Mouse (Mus musculus) limb, embryonic 10.5 days (tissue): Measurements from ENCODE around the gene Ehmt1. TPM values are rescaled to one million over a fixed set of nuclear protein-coding genes. Genes with fewer than 3 reads are reported as not detected.

Experiments
- DNase-seq: peaks from one replicate; pipeline ENCODE4 v3.0.0-alpha.2; 2017; ENCODE audit warnings: low spot score
- H3K27ac ChIP-seq: fragments of 300-500 bp; sonication (generic); 2 replicates; pipeline ENCODE4 v1.5.1; 2016; ENCODE audit warnings: mild to moderate bottlenecking
- H3K27me3 ChIP-seq: fragments of 300-500 bp; sonication (generic); 2 replicates; pipeline ENCODE4 v1.6.1; 2016; ENCODE audit warnings: low read depth, mild to moderate bottlenecking; ENCODE audit not compliant: poor library complexity, severe bottlenecking
- H3K36me3 ChIP-seq: fragments of 300-500 bp; sonication (generic); 2 replicates; pipeline ENCODE4 v1.6.1; 2016; ENCODE audit warnings: mild to moderate bottlenecking, moderate library complexity
- H3K4me1 ChIP-seq: fragments of 300-500 bp; sonication (generic); 2 replicates; pipeline ENCODE4 v1.6.1; 2016
- H3K4me3 ChIP-seq: fragments of 300-500 bp; sonication (generic); 2 replicates; pipeline ENCODE4 v1.5.1; 2016; ENCODE audit warnings: mild to moderate bottlenecking, moderate library complexity
- H3K9me3 ChIP-seq: fragments of 300-500 bp; sonication (generic); replicated peaks from 2 replicates; pipeline ENCODE4 v1.6.1; 2016; ENCODE audit warnings: mild to moderate bottlenecking
- WGBS: fragments of 180-500 bp; shearing (Covaris S2); methylation state at CpG from one replicate; pipeline ENCODE4 v1.1.7; 2016; 5-methylcytosine and 5-hydroxymethylcytosine counted together
- microRNA-seq: library from miRNA; unstranded; fragments of <30 nt; microRNA quantifications from one replicate; pipeline ENCODE4, GENCODE M21; 2017
- polyA plus RNA-seq: library from polyadenylated mRNA; unstranded; fragments of >200 nt; fragmentation: Nextera tagmentation; extraction: Ambion mirVana; gene quantifications from 2 replicates; pipeline ENCODE4 v1.2.1, GENCODE M21; 2016

Ehmt1 gene
- polyA plus RNA-seq, 1 experiment from 2014 or later, result 152 TPM

DNA sequence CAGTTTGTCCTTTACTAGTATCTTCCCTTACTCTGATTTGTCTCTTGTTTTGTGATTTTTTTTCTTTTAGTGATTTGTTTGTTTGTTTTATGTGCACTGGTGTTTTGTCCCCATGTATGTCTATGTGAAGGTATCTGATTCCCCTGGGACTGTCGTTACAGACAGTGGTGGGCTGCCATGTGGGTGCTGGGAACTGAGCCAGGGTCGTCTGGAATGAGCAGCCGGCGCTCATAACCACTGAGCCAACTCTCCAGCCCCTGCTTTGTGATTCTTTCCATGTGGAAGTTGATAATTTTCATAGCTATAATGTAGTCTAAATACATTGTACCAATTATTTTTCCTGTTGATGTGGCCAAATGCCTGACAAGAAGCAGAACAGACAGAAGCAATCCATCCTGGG lies 148.6 kb downstream of the Ehmt1 start:
- Histone ChIP-seq H3K27me3 (0 out of 2 replicates have a peak, but pooled peaks cover under 1% of the 10 kb centered on the region), H3K4me1 (no peaks in the 10 kb centered on the region), H3K4me3 (no peak overlapping the region), H3K27ac (no peak overlapping the region), H3K36me3 (no peaks in the 10 kb centered on the region), H3K9me3 (no peaks in the 10 kb centered on the region)
- no peak for DNase-seq
- WGBS, result 85% methylated on average over 4 of the region's 4 CpGs

DNA sequence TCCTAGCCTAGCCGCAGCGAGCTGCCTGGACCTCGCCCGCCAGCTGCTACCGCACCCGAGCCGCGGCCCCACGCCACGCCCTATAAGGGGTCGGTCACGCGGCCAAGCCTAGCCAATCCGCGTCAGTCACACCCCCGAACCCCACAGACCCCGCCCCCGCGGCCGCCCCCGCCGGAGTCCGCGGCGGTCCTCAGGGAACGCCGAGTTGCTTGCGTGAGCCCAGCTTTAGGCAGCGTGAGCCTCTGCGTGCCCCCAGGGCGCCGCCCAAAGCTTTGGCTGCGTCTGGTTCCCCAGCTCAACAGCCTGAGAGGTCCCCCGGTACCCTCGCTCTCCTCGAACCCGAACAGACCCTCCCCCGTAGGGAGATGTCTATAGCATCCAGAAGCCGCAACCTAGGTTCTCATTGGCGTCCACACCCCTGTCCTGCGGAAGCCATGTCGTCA lies 156.3 kb downstream of the Ehmt1 start, which contains the start of gene Cacna1b:
Gene Cacna1b (minus strand): TSS at position 38 of the 443 bp plus-strand sequence.
- H3K27me3 ChIP-seq, result peaks cover 43% of the 10 kb centered on the region
- H3K4me1 ChIP-seq, result peaks cover 18% of the 10 kb centered on the region
- under 1% methylated on average over 41 of the region's 42 CpGs for WGBS
- no peaks in the 10 kb centered on the region for H3K36me3 ChIP-seq
- H3K4me3 ChIP-seq, result peak within 1 kb of the TSS; percentile 69
- no peaks in the 10 kb centered on the region for H3K9me3 ChIP-seq
- peak; percentile 87 for DNase-seq
- H3K27ac ChIP-seq, result no peak within 1 kb of the TSS

DNA sequence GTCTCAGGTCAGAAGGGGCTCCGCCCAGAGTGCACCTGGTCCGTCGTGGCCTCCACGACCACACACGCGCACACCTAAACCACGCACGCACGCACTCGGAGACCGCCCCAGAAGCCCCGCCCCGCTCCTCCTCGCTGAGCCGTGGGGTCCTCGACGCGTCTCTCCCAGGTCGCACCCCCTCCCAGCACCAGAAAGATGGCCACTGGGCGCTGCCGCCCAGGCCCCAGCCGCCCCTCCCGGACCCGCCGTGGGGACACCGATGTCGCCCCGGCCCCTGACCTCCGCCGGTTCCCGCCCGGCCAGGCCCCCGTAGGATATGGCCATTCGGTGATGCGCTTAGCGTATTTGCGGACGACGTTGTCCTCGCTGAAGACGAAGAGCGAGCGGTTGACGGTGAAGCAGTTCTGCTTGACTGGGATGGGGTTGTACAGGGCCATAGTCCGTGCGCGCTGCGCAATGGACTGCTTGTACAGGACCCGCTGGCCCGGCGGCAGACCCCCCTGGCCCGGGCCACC lies 156.9 kb downstream of the Ehmt1 start:
- Histone ChIP-seq H3K9me3 (no peaks in the 10 kb centered on the region), H3K36me3 (no peaks in the 10 kb centered on the region), H3K27me3 (peaks cover 43% of the 10 kb centered on the region), H3K4me1 (peaks cover 18% of the 10 kb centered on the region), H3K27ac (no peak overlapping the region), H3K4me3 (peak overlapping the region; percentile 69)
- WGBS, result under 1% methylated on average over 52 of the region's 52 CpGs
- peak; percentile 51 for DNase-seq

DNA sequence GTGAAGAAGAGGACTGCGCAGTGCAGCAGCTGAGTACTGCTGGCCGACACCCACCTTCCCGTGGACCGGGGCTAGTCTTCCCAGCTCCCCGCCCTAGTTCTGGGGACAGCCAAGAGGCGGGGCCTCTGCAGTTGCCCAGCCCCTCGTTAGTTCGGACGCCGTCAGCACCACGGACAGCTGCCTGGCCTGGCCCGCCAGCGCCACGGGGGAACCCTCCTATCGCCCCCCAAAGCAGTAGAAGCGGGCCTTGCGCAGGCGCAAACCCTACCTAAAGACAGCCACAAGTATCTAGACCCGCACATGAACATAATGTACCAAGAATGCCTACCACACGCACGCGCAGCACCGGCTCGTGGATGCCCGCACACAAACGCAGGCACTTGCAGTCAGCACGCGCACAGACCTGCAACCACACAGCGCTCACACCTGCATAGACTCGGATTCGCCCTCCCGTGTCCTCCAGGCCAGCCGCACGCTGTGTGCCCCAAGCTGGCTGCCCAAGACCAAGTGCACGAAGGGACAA lies 157.4 kb downstream of the Ehmt1 start:
- Histone ChIP-seq H3K4me1 (peaks cover 18% of the 10 kb centered on the region), H3K36me3 (no peaks in the 10 kb centered on the region), H3K9me3 (no peaks in the 10 kb centered on the region), H3K27me3 (peaks cover 43% of the 10 kb centered on the region), H3K4me3 (peak overlapping the region; percentile 69), H3K27ac (no peak overlapping the region)
- DNase-seq, result peak; percentile 91
- WGBS, result 1% methylated on average over 35 of the region's 35 CpGs

DNA sequence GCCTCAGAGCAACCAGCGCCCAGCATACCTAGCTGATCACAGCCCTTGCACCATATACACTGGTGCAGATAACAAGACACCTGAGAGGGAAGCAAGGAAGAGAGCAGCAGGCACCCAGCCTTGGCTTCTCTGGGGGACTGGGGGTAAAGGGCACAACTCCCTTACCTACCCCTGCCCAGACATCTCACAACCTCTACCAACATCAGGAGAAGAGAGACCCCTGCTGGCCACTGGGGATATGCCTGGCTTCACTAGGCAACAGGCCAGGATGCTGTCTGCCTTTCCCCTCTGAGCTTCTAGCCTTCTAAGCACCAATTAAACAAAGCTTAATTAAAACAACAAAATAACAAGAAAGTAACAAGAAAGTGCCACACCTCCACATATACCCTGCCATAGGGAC lies 164.1 kb downstream of the Ehmt1 start:
- Histone ChIP-seq H3K36me3 (no peaks in the 10 kb centered on the region), H3K27me3 (no peaks in the 10 kb centered on the region), H3K27ac (no peak overlapping the region), H3K4me3 (no peak overlapping the region), H3K9me3 (no peaks in the 10 kb centered on the region), H3K4me1 (no peaks in the 10 kb centered on the region)
- WGBS, result 84% methylated on average over 1 of the region's 1 CpGs
- peak; percentile 69 for DNase-seq

DNA sequence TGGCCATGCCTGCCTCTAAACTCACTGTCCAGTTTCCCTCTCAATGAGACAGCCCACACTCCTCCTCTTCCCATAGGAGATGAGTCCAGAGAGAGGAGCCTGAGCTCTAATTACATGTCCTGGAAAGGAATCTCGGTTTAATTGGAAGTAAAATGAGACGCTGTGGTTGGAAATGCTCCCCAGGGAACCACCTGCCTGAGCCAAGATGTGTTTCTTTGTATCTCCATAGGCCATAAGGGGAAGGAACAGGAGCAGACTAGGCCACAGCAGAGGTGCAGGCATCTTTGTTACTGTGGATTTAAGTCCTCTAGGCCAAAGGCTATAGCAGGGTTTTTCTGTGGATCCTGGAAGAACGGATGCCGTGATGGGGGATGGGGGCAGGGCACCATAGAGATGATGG lies 166.8 kb downstream of the Ehmt1 start:
- WGBS, result 76% methylated on average over 4 of the region's 4 CpGs
- Histone ChIP-seq H3K27ac (no peak overlapping the region), H3K4me3 (no peak overlapping the region), H3K27me3 (no peaks in the 10 kb centered on the region), H3K4me1 (no peaks in the 10 kb centered on the region), H3K36me3 (no peaks in the 10 kb centered on the region), H3K9me3 (no peaks in the 10 kb centered on the region)
- DNase-seq, result no peak

DNA sequence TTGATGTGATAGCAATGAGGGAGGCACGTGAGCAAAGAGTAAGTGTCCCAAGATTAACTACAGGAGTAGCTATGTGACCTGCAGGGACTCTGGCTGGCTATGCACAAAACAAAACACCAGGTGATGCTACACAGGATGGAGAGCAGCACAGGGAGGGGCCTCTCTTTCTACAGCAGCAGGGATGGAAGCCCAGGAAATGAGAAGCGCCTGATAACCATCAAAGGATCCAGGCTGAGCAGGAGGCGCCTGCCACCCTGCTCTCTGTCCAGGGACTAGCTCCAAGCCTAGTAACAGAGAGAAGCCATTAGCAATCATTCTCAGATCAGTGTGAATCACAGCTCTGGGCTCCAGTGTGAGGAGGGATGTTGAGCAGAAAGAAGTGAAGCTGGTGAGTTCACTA lies 169.4 kb downstream of the Ehmt1 start:
- Histone ChIP-seq H3K27ac (no peak overlapping the region), H3K4me1 (no peaks in the 10 kb centered on the region), H3K9me3 (no peaks in the 10 kb centered on the region), H3K4me3 (no peak overlapping the region), H3K27me3 (no peaks in the 10 kb centered on the region), H3K36me3 (no peaks in the 10 kb centered on the region)
- WGBS, result 53% methylated on average over 3 of the region's 3 CpGs
- DNase-seq, result no peak

DNA sequence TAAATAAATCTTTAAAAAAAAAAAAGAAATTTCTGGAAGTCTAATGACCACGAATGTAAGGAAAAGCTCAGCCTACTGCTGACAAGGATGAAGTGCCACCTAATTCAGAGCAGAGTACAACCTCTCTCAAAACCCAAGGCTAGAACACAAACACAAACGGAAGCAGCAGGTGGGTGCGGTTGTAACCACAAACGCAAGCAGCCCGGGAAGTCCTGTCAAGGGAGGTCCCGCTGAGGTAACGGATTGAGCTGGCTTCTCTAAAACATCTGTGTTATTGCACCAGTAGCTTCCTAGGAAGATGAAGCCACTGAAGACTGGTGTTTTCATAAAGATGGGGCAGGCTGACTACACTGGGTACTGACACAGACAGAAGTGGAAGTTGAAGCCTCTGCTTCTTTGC lies 171.5 kb downstream of the Ehmt1 start:
- Histone ChIP-seq H3K4me1 (no peaks in the 10 kb centered on the region), H3K9me3 (no peaks in the 10 kb centered on the region), H3K27me3 (no peaks in the 10 kb centered on the region), H3K4me3 (no peak overlapping the region), H3K27ac (no peak overlapping the region), H3K36me3 (no peaks in the 10 kb centered on the region)
- WGBS, result 68% methylated on average over 7 of the region's 7 CpGs
- no peak for DNase-seq

Small RNA genes within 50 kb of the gene (microRNA-seq; reads per million reads assigned to microRNA genes)
- not detected for gene Gm22875

Other genes with a start within 250 kb of the Ehmt1 start
- 1.7 and 2.2 TPM in 2 replicates for gene Cacna1b, start 156.5 kb downstream of the Ehmt1 start, polyA plus RNA-seq
- 12.9 and 16.5 TPM in 2 replicates for gene Arrdc1, start 15.6 kb upstream of the Ehmt1 start, polyA plus RNA-seq
- gene Zmynd19, start 30.2 kb upstream of the Ehmt1 start, polyA plus RNA-seq, result 24.6 and 27.6 TPM in 2 replicates
- 36.6 and 36.9 TPM in 2 replicates for gene Dph7, start 42.8 kb upstream of the Ehmt1 start, polyA plus RNA-seq
- 119 and 124 TPM in 2 replicates for gene Mrpl41, start 55.5 kb upstream of the Ehmt1 start, polyA plus RNA-seq
- gene Pnpla7, start 56.4 kb upstream of the Ehmt1 start, polyA plus RNA-seq, result 7.0 and 9.1 TPM in 2 replicates
- gene Nsmf, start 134.7 kb upstream of the Ehmt1 start, polyA plus RNA-seq, result 61.6 and 68.2 TPM in 2 replicates
- gene Entpd8, start 160.7 kb upstream of the Ehmt1 start, polyA plus RNA-seq, result 0.30 TPM in 1 of 2 replicates, not detected in the other
- 0.15 and 0.28 TPM in 2 replicates for gene Noxa1, start 175.5 kb upstream of the Ehmt1 start, polyA plus RNA-seq